22 mouse cellular contexts compared by ENCODE assay signal in genomic region chr11:75289120-75289519, GRCm38 (mm10). TPM values are rescaled to one million over a fixed set of nuclear protein-coding genes. Genes with fewer than 3 reads are reported as not detected.
DNase-seq lines count a peak whose midpoint lies in the region; ATAC-seq and TF ChIP-seq lines count a peak whose summit lies in the region.
"Had no signal": no experiment of that assay in that cellular context is flagged by ENCODE, and none has a peak within 500 bp of the region (broad histone marks: within the 10 kb centered on the region; RNA-seq: fewer than 3 reads in every experiment).

No protein-coding gene starts in this region.

- intact Hi-C loops in heart, postnatal 14 days (cut with DNase I) = loop anchor here (5.0 kb wide), 1 partner anchor 37 kb away; no protein-coding TSS in a partner anchor

- no peak for DNase-seq in forebrain, postnatal 0 days
- no peak for DNase-seq in heart, postnatal 14 days
- peak; percentile 30 to 37 for DNase-seq in kidney, postnatal 25 days
- DNase-seq: cerebellum, adult 8-10 months; cerebellum, postnatal 36 days; embryo, embryonic 11 days; gastrocnemius, postnatal 25 days; heart, adult 18-20 months; lung, postnatal 36 days; midbrain, embryonic 14.5 days; thymus, adult 2 months; thymus, postnatal 4 days had no signal

- H3K9ac ChIP-seq in forebrain, postnatal 0 days = no peak overlapping the region
- no peak overlapping the region for H3K9ac ChIP-seq in forebrain, embryonic 13.5 days
- H3K9ac ChIP-seq in heart, embryonic 16.5 days (ENCODE audit: low read length) = no peak overlapping the region
- H3K9ac ChIP-seq in kidney, embryonic 14.5 days (ENCODE audit: low read depth, low read length) = no peak overlapping the region
- no peak overlapping the region for H3K9ac ChIP-seq in embryonic facial prominence, embryonic 15.5 days
- H3K9ac ChIP-seq: hindbrain, embryonic 12.5 days; liver, embryonic 15.5 days; lung, embryonic 15.5 days had no signal

- H3K4me1 ChIP-seq in forebrain, postnatal 0 days (ENCODE audit: insufficient read depth) = peaks cover 13% of the 10 kb centered on the region
- H3K4me1 ChIP-seq in forebrain, embryonic 13.5 days = peaks cover 30% of the 10 kb centered on the region
- peaks cover 39% of the 10 kb centered on the region for H3K4me1 ChIP-seq in heart, embryonic 16.5 days (ENCODE audit: control insufficient read depth, insufficient read depth, low read length)
- H3K4me1 ChIP-seq in kidney, embryonic 14.5 days (ENCODE audit: control insufficient read depth, insufficient read depth, low read length) = 0 out of 2 replicates have a peak, but pooled peaks cover 2% of the 10 kb centered on the region
- H3K4me1 ChIP-seq in embryonic facial prominence, embryonic 15.5 days = peaks cover 36% of the 10 kb centered on the region

- H3K4me2 ChIP-seq in forebrain, postnatal 0 days (ENCODE audit: low read depth) = no peak overlapping the region
- H3K4me2 ChIP-seq in forebrain, embryonic 13.5 days = no peak overlapping the region
- H3K4me2 ChIP-seq in heart, embryonic 16.5 days (ENCODE audit: low read depth, low read length) = no peak overlapping the region
- H3K4me2 ChIP-seq in kidney, embryonic 14.5 days (replicated peaks; ENCODE audit: low read depth, low read length) = no peak overlapping the region
- no peak overlapping the region for H3K4me2 ChIP-seq in embryonic facial prominence, embryonic 15.5 days (replicated peaks)
- H3K4me2 ChIP-seq: hindbrain, embryonic 12.5 days; liver, embryonic 15.5 days; lung, embryonic 15.5 days had no signal

- H3K4me3 ChIP-seq in forebrain, postnatal 0 days (ENCODE audit: low read depth, low read length) = no peak overlapping the region
- H3K4me3 ChIP-seq in forebrain, embryonic 13.5 days = no peak overlapping the region
- no peak overlapping the region for H3K4me3 ChIP-seq in heart, embryonic 16.5 days (ENCODE audit: low read length)
- H3K4me3 ChIP-seq in kidney, embryonic 14.5 days (ENCODE audit: low read length) = no peak overlapping the region
- H3K4me3 ChIP-seq in embryonic facial prominence, embryonic 15.5 days (replicated peaks) = no peak overlapping the region
- H3K4me3 ChIP-seq: forebrain, embryonic 10.5 days; hindbrain, embryonic 12.5 days; liver, embryonic 15.5 days; lung, embryonic 15.5 days had no signal

- ATAC-seq in forebrain, postnatal 0 days = no peak
- no peak for ATAC-seq in forebrain, embryonic 13.5 days
- no peak for ATAC-seq in heart, embryonic 16.5 days (replicated peaks; ENCODE audit: extremely low read depth, insufficient read depth, low FRiP score)
- ATAC-seq in kidney, embryonic 14.5 days (ENCODE audit: low FRiP score, low TSS enrichment) = no peak
- ATAC-seq in embryonic facial prominence, embryonic 15.5 days (ENCODE audit: insufficient number of reproducible peaks, low FRiP score, low TSS enrichment, low read depth) = no peak
- ATAC-seq: intestine, postnatal 0 days had no signal

- no peaks in the 10 kb centered on the region for H3K9me3 ChIP-seq in forebrain, postnatal 0 days (ENCODE audit: low read length)
- H3K9me3 ChIP-seq in forebrain, embryonic 13.5 days (replicated peaks) = no peaks in the 10 kb centered on the region
- H3K9me3 ChIP-seq in heart, embryonic 16.5 days (replicated peaks; ENCODE audit: control insufficient read depth, low read length) = no peaks in the 10 kb centered on the region
- H3K9me3 ChIP-seq in kidney, embryonic 14.5 days (ENCODE audit: control insufficient read depth, low read length) = no peaks in the 10 kb centered on the region
- H3K9me3 ChIP-seq in embryonic facial prominence, embryonic 15.5 days (replicated peaks) = no peaks in the 10 kb centered on the region
- H3K9me3 ChIP-seq: forebrain, embryonic 10.5 days; hindbrain, embryonic 12.5 days; liver, embryonic 15.5 days; lung, embryonic 15.5 days had no signal

- TF ChIP-seq CTCF in forebrain, postnatal 0 days (IDR thresholded peaks at IDR 0.05; ENCODE audit: low read depth) = no peak

- peak overlapping the region; percentile 58; the same call in 1 of the 2 replicates for H3K27ac ChIP-seq in forebrain, postnatal 0 days (ENCODE audit: low read depth, low read length)
- H3K27ac ChIP-seq in forebrain, embryonic 13.5 days = no peak overlapping the region
- H3K27ac ChIP-seq in heart, embryonic 16.5 days (ENCODE audit: low read length) = peak overlapping the region; percentile 90
- H3K27ac ChIP-seq in kidney, embryonic 14.5 days (ENCODE audit: low read depth, low read length) = no peak overlapping the region
- peak overlapping the region; percentile 44; the same call in 1 of the 2 replicates for H3K27ac ChIP-seq in embryonic facial prominence, embryonic 15.5 days (replicated peaks)
- H3K27ac ChIP-seq: forebrain, embryonic 10.5 days; hindbrain, embryonic 12.5 days; liver, embryonic 15.5 days; lung, embryonic 15.5 days; stomach, postnatal 0 days had no signal

- 59% methylated on average over 2 of the region's 2 CpGs for WGBS in forebrain, postnatal 0 days
- 58% methylated on average over 2 of the region's 2 CpGs for WGBS in forebrain, embryonic 13.5 days
- WGBS in heart, embryonic 16.5 days = 48% methylated on average over 2 of the region's 2 CpGs
- 70% methylated on average over 2 of the region's 2 CpGs for WGBS in kidney, embryonic 14.5 days
- WGBS in embryonic facial prominence, embryonic 15.5 days = 59% methylated on average over 2 of the region's 2 CpGs

- H3K36me3 ChIP-seq in forebrain, postnatal 0 days (ENCODE audit: insufficient read depth) = no peaks in the 10 kb centered on the region
- no peaks in the 10 kb centered on the region for H3K36me3 ChIP-seq in forebrain, embryonic 13.5 days (ENCODE audit: poor library complexity, severe bottlenecking)
- no peaks in the 10 kb centered on the region for H3K36me3 ChIP-seq in heart, embryonic 16.5 days (ENCODE audit: control insufficient read depth, insufficient read depth)
- H3K36me3 ChIP-seq in kidney, embryonic 14.5 days (ENCODE audit: control insufficient read depth, insufficient read depth, low read length) = no peaks in the 10 kb centered on the region
- H3K36me3 ChIP-seq in embryonic facial prominence, embryonic 15.5 days = no peaks in the 10 kb centered on the region
- H3K36me3 ChIP-seq: forebrain, embryonic 10.5 days; hindbrain, embryonic 12.5 days; liver, embryonic 15.5 days; lung, embryonic 15.5 days had no signal

- H3K27me3 ChIP-seq in forebrain, postnatal 0 days (ENCODE audit: insufficient read depth, low read length) = no peaks in the 10 kb centered on the region
- peaks cover 37% of the 10 kb centered on the region for H3K27me3 ChIP-seq in forebrain, embryonic 13.5 days
- no peaks in the 10 kb centered on the region for H3K27me3 ChIP-seq in heart, embryonic 16.5 days (ENCODE audit: control insufficient read depth, insufficient read depth, low read length)
- H3K27me3 ChIP-seq in kidney, embryonic 14.5 days (ENCODE audit: control insufficient read depth, insufficient read depth, low read length) = no peaks in the 10 kb centered on the region; the same call in 1 of the 2 replicates
- peaks cover 17% of the 10 kb centered on the region for H3K27me3 ChIP-seq in embryonic facial prominence, embryonic 15.5 days

RNA-seq across cellular contexts. Expression of gene Rpa1, which starts 59.0 kb away (rescaled TPM):
- total RNA-seq in forebrain, postnatal 0 days (2014; rRNA removed) = 41.6 and 58.5 TPM in 2 replicates
- polyA plus RNA-seq in forebrain, postnatal 0 days (2015; fragmentation: Nextera tagmentation; extraction: Ambion mirVana) = 50.1 and 54.1 TPM in 2 replicates
- 99.6 and 110 TPM in 2 replicates for polyA plus RNA-seq in forebrain, embryonic 13.5 days (2015; fragmentation: Nextera tagmentation; extraction: Ambion mirVana)
- 95.1 and 96.0 TPM in 2 replicates for polyA plus RNA-seq in heart, embryonic 16.5 days (2015; fragmentation: Nextera tagmentation; extraction: Ambion mirVana)
- total RNA-seq in heart, postnatal 14 days (2021) = 10 to 100 TPM; 66.9 to 70.5 TPM
- 111 and 119 TPM in 2 replicates for polyA plus RNA-seq in kidney, embryonic 14.5 days (2014; fragmentation: Nextera tagmentation; extraction: Ambion mirVana)
- 92.7 and 96.4 TPM in 2 replicates for polyA plus RNA-seq in embryonic facial prominence, embryonic 15.5 days (2015; fragmentation: Nextera tagmentation; extraction: Ambion mirVana)

RNA-seq across cellular contexts. Expression of gene Smyd4, which starts 59.1 kb away (rescaled TPM):
- total RNA-seq in forebrain, postnatal 0 days (2014; rRNA removed) = 20.8 and 28.8 TPM in 2 replicates
- 13.9 and 21.5 TPM in 2 replicates for polyA plus RNA-seq in forebrain, postnatal 0 days (2015; fragmentation: Nextera tagmentation; extraction: Ambion mirVana)
- 17.7 and 17.8 TPM in 2 replicates for polyA plus RNA-seq in forebrain, embryonic 13.5 days (2015; fragmentation: Nextera tagmentation; extraction: Ambion mirVana)
- polyA plus RNA-seq in heart, embryonic 16.5 days (2015; fragmentation: Nextera tagmentation; extraction: Ambion mirVana) = 13.8 and 16.3 TPM in 2 replicates
- total RNA-seq in heart, postnatal 14 days (2021) = 1 to 10 TPM; 4.2 to 4.6 TPM
- polyA plus RNA-seq in kidney, embryonic 14.5 days (2014; fragmentation: Nextera tagmentation; extraction: Ambion mirVana) = 10.4 and 17.8 TPM in 2 replicates
- 13.2 and 13.8 TPM in 2 replicates for polyA plus RNA-seq in embryonic facial prominence, embryonic 15.5 days (2015; fragmentation: Nextera tagmentation; extraction: Ambion mirVana)

Comparison
In these comparisons a context has a peak if more than half of its experiments do, and no peak if none do; other contexts are left out.
1. H3K27ac ChIP-seq: peak in forebrain, postnatal 0 days (single experiment), heart, embryonic 16.5 days (single experiment) and embryonic facial prominence, embryonic 15.5 days (single experiment); none in forebrain, embryonic 13.5 days (single experiment) and kidney, embryonic 14.5 days (single experiment).
2. DNase-seq: peak in kidney, postnatal 25 days (2 of 2); none in forebrain, postnatal 0 days (single experiment) and heart, postnatal 14 days (0 of 2).